Mouse (Mus musculus) adrenal gland, adult 8-10 months (tissue): Measurements from ENCODE around the gene Hunk. TPM values are rescaled to one million over a fixed set of nuclear protein-coding genes. Genes with fewer than 3 reads are reported as not detected.

ENCODE experiments used
- total RNA-seq, 4 experiments: library from RNA; stranded (reverse); gene quantifications; 2 replicates each; pipeline ENCODE4 v1.2.4; 2022

Gene Hunk
- total RNA-seq, 4 experiments from 2014 or later: 5.3 to 14.9 (median 8.2) TPM

Other genes with a start within 250 kb of the Hunk start
- gene Tiam1, start 242.2 kb upstream of the Hunk start, total RNA-seq: 100 to 1,000 TPM in 1 of 4 experiments, 10 to 100 TPM in 3; 69.6 to 107 (median 85.5) TPM
- gene Sod1, start 165.3 kb upstream of the Hunk start, total RNA-seq: 1,000 to 10,000 TPM; 1,130 to 1,752 (median 1,322) TPM
- gene Scaf4, start 101.5 kb upstream of the Hunk start, total RNA-seq: 10 to 100 TPM; 33.2 to 72.0 (median 48.3) TPM